Mouse (Mus musculus): ENCODE results near the gene Olfr389. TPM values are rescaled to one million over a fixed set of nuclear protein-coding genes. Genes with fewer than 3 reads are reported as not detected.

Gene Olfr389
- total RNA-seq (2023) = not detected

DNA sequence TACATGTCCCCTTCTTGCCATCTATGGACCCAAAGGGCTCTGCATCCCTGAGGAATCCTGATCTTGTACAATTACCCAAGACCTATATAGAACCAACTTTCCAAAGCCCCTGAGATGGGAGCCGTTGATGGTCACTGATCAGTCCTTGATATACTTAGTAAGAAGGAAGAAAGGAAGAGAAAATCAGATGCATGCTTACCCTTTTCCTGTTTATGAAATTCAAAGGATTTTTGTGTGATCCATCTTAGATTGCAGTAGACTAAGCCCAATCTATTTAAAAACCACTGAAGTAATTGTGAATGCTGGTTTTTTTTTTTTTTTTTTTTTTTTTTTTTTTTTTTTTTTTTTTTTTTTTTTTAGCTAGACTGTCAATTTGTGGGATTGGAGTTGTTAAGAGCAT, at the start of gene Olfr389:
TSS of gene Olfr389 (minus strand) at position 101 of the 400 bp plus-strand sequence.

DNA sequence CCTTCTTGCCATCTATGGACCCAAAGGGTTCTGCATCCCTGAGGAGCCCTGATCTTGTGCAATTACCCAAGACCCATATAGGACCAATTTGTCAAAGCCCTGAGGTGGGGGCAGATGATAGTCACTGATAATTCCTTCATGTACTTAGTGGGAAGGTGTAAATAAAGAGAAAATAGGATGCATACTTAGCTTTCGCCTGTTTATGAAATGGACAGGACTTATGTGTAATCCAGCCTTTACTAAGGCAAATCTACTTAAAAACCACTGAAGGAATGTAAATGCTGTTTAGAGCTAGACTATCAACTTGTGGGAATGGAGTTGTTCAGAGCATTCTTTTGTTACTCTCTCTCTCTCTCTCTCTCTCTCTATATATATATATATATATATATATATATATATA, 36.4 kb upstream of the Olfr389 start, which contains the start of gene Olfr392:
TSS of gene Olfr392 (minus strand) at position 101 of the 400 bp plus-strand sequence.

DNA sequence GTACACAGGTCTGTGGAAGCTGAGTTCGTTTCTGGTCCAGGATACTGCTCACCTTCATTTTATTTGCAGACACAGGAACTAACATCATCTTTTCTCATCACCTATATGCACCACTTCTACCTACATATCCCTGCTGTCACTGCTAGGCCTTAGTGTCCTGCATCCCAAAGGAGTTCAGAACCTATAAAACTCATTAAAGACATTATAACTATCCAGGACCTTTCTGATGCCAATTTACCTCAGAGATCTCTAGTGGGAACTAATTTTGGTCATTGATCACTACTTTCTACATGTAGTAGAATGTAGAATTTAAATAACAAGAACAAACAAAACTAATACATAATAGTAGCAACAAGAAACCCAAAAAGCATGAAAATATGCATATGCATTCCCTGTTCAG, 22.4 kb upstream of the Olfr389 start, which contains the start of gene Olfr391-ps:
TSS of gene Olfr391-ps (minus strand) at position 101 of the 400 bp plus-strand sequence.

DNA sequence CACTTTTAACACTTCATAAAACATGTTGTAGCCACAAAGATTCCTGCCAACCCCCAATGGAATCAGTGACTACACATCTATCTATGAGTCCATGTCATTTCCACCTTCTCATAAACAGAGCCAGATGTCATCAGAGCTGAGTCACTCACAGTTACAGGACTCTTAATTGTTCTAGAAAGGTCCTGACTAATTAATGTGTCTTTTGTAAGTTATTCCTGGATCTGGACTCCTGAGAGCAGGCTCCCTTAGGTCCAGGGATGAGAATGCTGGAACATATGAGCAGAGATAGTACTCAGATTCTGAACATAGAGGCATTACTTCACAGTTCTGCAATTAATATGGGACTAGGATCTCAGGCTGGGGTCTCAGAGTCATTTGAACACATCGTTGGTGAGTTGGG, 2.2 kb upstream of the Olfr389 start, which contains the start of gene Olfr390:
TSS of gene Olfr390 (plus strand) at position 301 of the 400 bp plus-strand sequence.

Other genes with a start within 250 kb of the Olfr389 start
- gene Olfr385, start 187.7 kb downstream of the Olfr389 start, total RNA-seq (2023) = not detected
- gene Olfr384, start 182.1 kb downstream of the Olfr389 start, total RNA-seq (2023) = not detected
- gene Zfp735, start 91.9 kb downstream of the Olfr389 start, total RNA-seq (2023) = not detected
- not detected for gene Olfr390, start 2.3 kb upstream of the Olfr389 start, total RNA-seq (2023)
- gene Olfr391-ps, start 22.3 kb upstream of the Olfr389 start, total RNA-seq (2023) = not detected
- gene Olfr392, start 36.3 kb upstream of the Olfr389 start, total RNA-seq (2023) = not detected
- gene Olfr393, start 70.7 kb upstream of the Olfr389 start, total RNA-seq (2023) = not detected
- not detected for gene Olfr394, start 110.1 kb upstream of the Olfr389 start, total RNA-seq (2023)
- not detected for gene Olfr395, start 128.6 kb upstream of the Olfr389 start, total RNA-seq (2023)
- not detected for gene Olfr23, start 156.0 kb upstream of the Olfr389 start, total RNA-seq (2023)
- not detected for gene Olfr397, start 180.1 kb upstream of the Olfr389 start, total RNA-seq (2023)
- gene Olfr398, start 209.7 kb upstream of the Olfr389 start, total RNA-seq (2023) = not detected